Mouse (Mus musculus) embryonic facial prominence, embryonic 11.5 days (tissue): ENCODE results near the gene Fbxl2. TPM values are rescaled to one million over a fixed set of nuclear protein-coding genes. Genes with fewer than 3 reads are reported as not detected.

Source experiments
- ATAC-seq: fragments of 200-750 bp; cut with Nextera tagmentation; replicated peaks from 2 replicates; pipeline ENCODE4 v1.8.0; 2017; ENCODE audit warnings: low read depth; ENCODE audit not compliant: insufficient number of reproducible peaks, low FRiP score, low TSS enrichment
- DNase-seq: peaks from one replicate; pipeline ENCODE4 v3.0.0-alpha.2; 2015; ENCODE audit warnings: low spot score
- H3K27ac ChIP-seq: fragments of 300-500 bp; sonication (generic); replicated peaks from 2 replicates; pipeline ENCODE4 v1.5.1; 2014; ENCODE audit warnings: mild to moderate bottlenecking, low read depth, low read length, control low read depth
- H3K27me3 ChIP-seq: fragments of 300-500 bp; sonication (generic); 2 replicates; pipeline ENCODE4 v1.6.1; 2014; ENCODE audit warnings: mild to moderate bottlenecking, low read length, moderate library complexity, mixed read lengths; ENCODE audit not compliant: control insufficient read depth, insufficient read depth
- H3K36me3 ChIP-seq: fragments of 300-500 bp; sonication (generic); replicated peaks from 2 replicates; pipeline ENCODE4 v1.6.1; 2014; ENCODE audit warnings: low read depth, mild to moderate bottlenecking, low read length, moderate library complexity, mixed read lengths; ENCODE audit not compliant: control insufficient read depth, insufficient read depth
- H3K4me1 ChIP-seq: fragments of 300-500 bp; sonication (generic); 2 replicates; pipeline ENCODE4 v1.6.1; 2014; ENCODE audit warnings: low read length, mixed read lengths; ENCODE audit not compliant: control insufficient read depth, insufficient read depth
- H3K4me2 ChIP-seq: fragments of 300-500 bp; sonication (generic); 2 replicates; pipeline ENCODE4 v1.6.1; 2014; ENCODE audit warnings: low read depth, mild to moderate bottlenecking, control low read depth, low read length, moderate library complexity
- H3K4me3 ChIP-seq: fragments of 300-500 bp; sonication (generic); 2 replicates; pipeline ENCODE4 v1.5.1; 2014; ENCODE audit warnings: low read depth, low read length, control low read depth
- H3K9ac ChIP-seq: fragments of 300-500 bp; sonication (generic); replicated peaks from 2 replicates; pipeline ENCODE4 v1.6.1; 2014; ENCODE audit warnings: mild to moderate bottlenecking, control low read depth, low read length
- H3K9me3 ChIP-seq: fragments of 300-500 bp; sonication (generic); replicated peaks from 2 replicates; pipeline ENCODE4 v1.6.1; 2016; ENCODE audit warnings: mild to moderate bottlenecking, low read length, inconsistent platforms, mixed read lengths; ENCODE audit not compliant: control insufficient read depth
- WGBS: fragments of 180-500 bp; shearing (Covaris S2); extraction: QIAGEN DNeasy Blood & Tissue Kit; methylation state at CpG from one replicate; pipeline ENCODE4 v1.1.7; 2014; 5-methylcytosine and 5-hydroxymethylcytosine counted together
- polyA plus RNA-seq: library from polyadenylated mRNA; unstranded; fragments of >200 nt; fragmentation: Nextera tagmentation; extraction: Ambion mirVana; gene quantifications from 2 replicates; pipeline ENCODE4 v1.2.1, GENCODE M21; 2014

The Fbxl2 gene
- polyA plus RNA-seq, 1 experiment from 2014 or later, result 8.1 TPM

DNA sequence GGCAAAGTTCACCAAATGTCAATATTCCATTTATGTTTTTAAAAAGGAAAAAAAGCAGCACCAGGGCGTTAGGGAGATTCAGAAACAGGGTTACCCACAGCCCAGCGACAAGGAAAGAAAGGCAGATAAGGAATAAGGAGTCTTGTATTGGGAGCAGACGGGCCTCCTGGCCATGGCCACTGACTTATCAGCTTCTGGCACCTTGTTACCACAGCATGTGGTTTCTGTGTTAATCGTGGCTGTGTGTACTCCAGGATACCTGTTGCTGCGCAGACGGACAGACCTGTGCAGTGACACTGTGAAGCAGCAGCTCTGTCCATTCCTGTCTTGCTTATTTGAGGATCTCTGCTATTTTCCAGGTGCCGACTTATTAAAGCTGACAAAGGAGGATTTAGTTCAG is 77.0 kb downstream of the Fbxl2 start:
- Histone ChIP-seq H3K4me1 (no peaks in the 10 kb centered on the region), H3K4me3 (no peak overlapping the region), H3K9me3 (no peaks in the 10 kb centered on the region), H3K27me3 (no peaks in the 10 kb centered on the region), H3K9ac (no peak overlapping the region), H3K27ac (no peak overlapping the region), H3K4me2 (no peak overlapping the region), H3K36me3 (peaks cover 10% of the 10 kb centered on the region)
- no peak for DNase-seq
- no peak for ATAC-seq
- 94% methylated on average over 7 of the region's 7 CpGs for WGBS

DNA sequence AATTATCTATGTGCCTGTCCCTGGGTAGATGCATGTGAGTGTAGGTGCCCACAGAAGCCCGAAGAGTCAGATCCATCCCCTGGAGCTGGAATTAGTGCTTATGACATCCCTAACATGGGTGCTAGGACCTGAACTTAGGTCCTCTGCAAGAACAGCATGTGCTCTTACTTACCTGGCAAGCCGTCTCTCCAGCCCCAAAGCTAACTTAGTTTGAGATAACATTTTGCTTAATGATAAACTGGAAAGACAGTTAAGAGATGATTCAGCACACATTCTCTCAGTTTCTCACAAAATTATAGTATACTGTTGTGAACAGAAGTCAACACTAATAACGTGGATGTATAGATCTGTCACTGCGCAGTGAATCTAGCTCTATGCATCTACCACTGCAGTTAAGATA is 79.2 kb downstream of the Fbxl2 start:
- ATAC-seq (no peak), DNase-seq (no peak)
- H3K4me3 ChIP-seq, result no peak overlapping the region
- no peaks in the 10 kb centered on the region for H3K27me3 ChIP-seq
- H3K27ac ChIP-seq, result no peak overlapping the region
- H3K9me3 ChIP-seq, result no peaks in the 10 kb centered on the region
- H3K4me2 ChIP-seq, result no peak overlapping the region
- H3K9ac ChIP-seq, result no peak overlapping the region
- H3K36me3 ChIP-seq, result peaks cover 15% of the 10 kb centered on the region
- 91% methylated on average over 4 of the region's 4 CpGs for WGBS
- no peaks in the 10 kb centered on the region for H3K4me1 ChIP-seq

- Histone ChIP-seq H3K27me3 (no peaks in the 10 kb centered on the region), H3K9me3 (no peaks in the 10 kb centered on the region), H3K4me3 (no peak overlapping the region), H3K36me3 (peaks cover 15% of the 10 kb centered on the region), H3K9ac (no peak overlapping the region), H3K4me2 (no peak overlapping the region), H3K27ac (no peak overlapping the region), H3K4me1 (no peaks in the 10 kb centered on the region)
- DNase-seq, result no peak
- ATAC-seq, result no peak
- 91% methylated on average over 8 of the region's 8 CpGs for WGBS
These were observed 81.6 kb downstream of the Fbxl2 start for GRCm38 (mm10) chr9:113964415-113964814.

DNA sequence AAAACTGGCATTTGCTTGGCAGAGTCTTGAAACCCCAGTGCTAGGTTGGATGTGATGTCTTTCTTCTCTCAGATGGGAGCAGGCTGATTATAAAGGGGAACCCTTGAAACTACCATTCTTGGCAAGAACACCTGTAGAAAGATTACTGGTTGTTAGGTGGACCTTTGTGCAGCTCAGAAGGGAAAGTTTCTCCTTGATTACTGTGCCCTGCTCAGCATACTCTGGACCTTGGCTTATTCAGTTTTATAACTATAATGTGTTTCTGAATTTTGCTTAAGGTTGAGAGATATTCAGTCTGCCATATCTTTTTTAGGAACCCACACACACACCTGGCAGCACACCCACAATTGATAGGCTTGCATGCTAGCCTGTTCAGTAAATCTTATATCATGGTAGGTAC is 82.3 kb downstream of the Fbxl2 start:
- DNase-seq (no peak), ATAC-seq (no peak)
- Histone ChIP-seq H3K36me3 (peaks cover 10% of the 10 kb centered on the region), H3K4me2 (no peak overlapping the region), H3K27me3 (no peaks in the 10 kb centered on the region), H3K27ac (no peak overlapping the region), H3K9ac (no peak overlapping the region), H3K9me3 (no peaks in the 10 kb centered on the region), H3K4me3 (no peak overlapping the region), H3K4me1 (no peaks in the 10 kb centered on the region)

GRCm38 (mm10) chr9:113957777-113958176 is 88.2 kb downstream of the Fbxl2 start:
- Histone ChIP-seq H3K9me3 (no peaks in the 10 kb centered on the region), H3K4me1 (no peaks in the 10 kb centered on the region), H3K27me3 (no peaks in the 10 kb centered on the region), H3K27ac (no peak overlapping the region), H3K4me3 (no peak overlapping the region), H3K9ac (no peak overlapping the region), H3K36me3 (peaks cover 5% of the 10 kb centered on the region), H3K4me2 (no peak overlapping the region)
- no peak for ATAC-seq
- no peak for DNase-seq
- 95% methylated on average over 4 of the region's 4 CpGs for WGBS

GRCm38 (mm10) chr9:113947216-113947615 is 98.8 kb downstream of the Fbxl2 start:
- Histone ChIP-seq H3K9ac (no peak overlapping the region), H3K9me3 (no peaks in the 10 kb centered on the region), H3K4me2 (no peak overlapping the region), H3K36me3 (peaks cover 5% of the 10 kb centered on the region), H3K27ac (no peak overlapping the region), H3K4me3 (no peak overlapping the region), H3K4me1 (no peaks in the 10 kb centered on the region), H3K27me3 (no peaks in the 10 kb centered on the region)
- DNase-seq (no peak), ATAC-seq (no peak)
- WGBS, result 91% methylated on average over 1 of the region's 1 CpGs

- H3K9ac ChIP-seq, result no peak overlapping the region
- no peaks in the 10 kb centered on the region for H3K4me1 ChIP-seq
- H3K27me3 ChIP-seq, result no peaks in the 10 kb centered on the region
- ATAC-seq, result no peak
- WGBS, result 85% methylated on average over 1 of the region's 1 CpGs
- no peak overlapping the region for H3K4me3 ChIP-seq
- H3K36me3 ChIP-seq, result peaks cover 4% of the 10 kb centered on the region
- no peaks in the 10 kb centered on the region for H3K9me3 ChIP-seq
- DNase-seq, result no peak
- H3K27ac ChIP-seq, result no peak overlapping the region
- H3K4me2 ChIP-seq, result no peak overlapping the region
These were observed 102.6 kb downstream of the Fbxl2 start for GRCm38 (mm10) chr9:113943372-113943771.

DNA sequence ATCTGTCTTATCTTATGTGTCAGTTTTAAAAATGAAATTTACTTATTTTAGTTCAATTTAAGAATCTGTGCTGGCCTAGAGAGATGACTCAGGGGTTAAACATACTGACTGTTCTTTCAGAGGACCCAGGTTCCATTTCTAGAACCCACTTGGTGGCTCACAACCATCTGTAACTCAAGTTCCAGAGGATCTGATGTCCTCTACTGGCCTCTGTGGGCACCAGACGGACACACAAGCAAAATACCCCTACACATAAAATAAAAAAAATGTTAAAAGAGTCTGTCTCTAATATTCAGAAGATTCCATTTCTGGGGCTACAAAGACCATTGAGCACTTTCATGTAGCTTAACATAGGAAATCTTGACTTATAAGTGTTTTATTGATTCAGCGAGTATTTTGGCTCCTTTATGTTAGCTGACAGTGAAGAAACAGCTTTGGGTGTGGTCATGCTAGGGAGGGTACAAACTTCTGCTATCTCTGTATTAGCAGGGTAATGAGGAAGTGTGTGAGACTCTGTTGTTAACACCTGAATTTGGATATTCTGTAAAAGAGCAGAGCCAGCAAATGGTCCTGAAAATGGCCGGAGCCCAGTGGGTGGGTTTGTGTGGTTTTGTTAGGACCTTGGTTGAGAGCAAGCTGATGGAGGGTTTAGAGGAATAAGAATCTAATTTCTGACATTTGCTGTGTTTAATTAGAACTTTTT is 104.7 kb downstream of the Fbxl2 start:
- no peak for DNase-seq
- H3K27ac ChIP-seq, result no peak overlapping the region
- H3K27me3 ChIP-seq, result no peaks in the 10 kb centered on the region
- H3K4me1 ChIP-seq, result no peaks in the 10 kb centered on the region
- no peak overlapping the region for H3K4me3 ChIP-seq
- H3K4me2 ChIP-seq, result no peak overlapping the region
- ATAC-seq, result no peak
- 94% methylated on average over 3 of the region's 3 CpGs for WGBS
- H3K9ac ChIP-seq, result no peak overlapping the region
- no peaks in the 10 kb centered on the region for H3K36me3 ChIP-seq
- no peaks in the 10 kb centered on the region for H3K9me3 ChIP-seq
